Mouse (Mus musculus): ENCODE data around the gene Col19a1.

GRCm38 (mm10) chr1:24471096-24471710 is 116.1 kb downstream of the Col19a1 start:
- TF ChIP-seq CTCF (IDR thresholded peaks at IDR 0.05; ENCODE audit: low read depth, low read length) (no peak), POLR2A (IDR thresholded peaks at IDR 0.05; ENCODE audit: extremely low read depth, insufficient read depth, low read length) (no peak)
